Mouse (Mus musculus): ENCODE measurements around the gene Gtf3c5. TPM values are rescaled to one million over a fixed set of nuclear protein-coding genes. Genes with fewer than 3 reads are reported as not detected.
A peak's percentile ranks its signal among the peaks of the same experiment; 100 is the strongest.

The Gtf3c5 gene
- polyA plus RNA-seq, 1 experiment: 14.5 TPM

DNA sequence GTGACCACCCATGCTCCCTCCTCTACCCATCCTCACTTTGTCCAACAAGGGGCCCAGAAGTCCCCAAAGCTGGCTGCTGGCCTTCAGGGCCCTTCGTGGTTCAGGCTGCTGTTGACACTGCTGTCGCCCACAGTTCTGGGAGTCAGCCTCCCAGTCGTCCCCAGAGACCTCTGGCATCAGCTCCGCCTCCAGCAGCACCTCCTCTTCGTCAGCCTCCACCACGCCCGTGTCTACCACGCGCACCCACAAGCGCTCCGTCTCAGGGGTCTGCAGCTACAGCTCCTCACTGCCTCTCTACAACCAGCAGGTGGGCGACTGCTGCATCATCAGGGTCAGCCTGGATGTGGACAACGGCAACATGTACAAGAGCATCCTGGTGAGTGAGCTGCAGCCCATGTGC is 34.4 kb downstream of the Gtf3c5 start:
- H3K27ac ChIP-seq (ENCODE audit: control insufficient read depth, insufficient read depth, low read depth, low read length, poor library complexity): no peak overlapping the region
- H3K4me3 ChIP-seq (replicated peaks; ENCODE audit: control insufficient read depth, low read depth, low read length): no peak overlapping the region
- H3K4me1 ChIP-seq (ENCODE audit: control insufficient read depth, insufficient read depth, low read length): no peaks in the 10 kb centered on the region
- 84% methylated on average over 13 of the region's 13 CpGs for WGBS
- no peak for TF ChIP-seq CTCF (IDR thresholded peaks at IDR 0.05; ENCODE audit: control insufficient read depth, insufficient read depth, low read length)
- TF ChIP-seq POLR2A (IDR thresholded peaks at IDR 0.05; ENCODE audit: borderline replicate concordance, control insufficient read depth, low read depth, low read length): no peak

DNA sequence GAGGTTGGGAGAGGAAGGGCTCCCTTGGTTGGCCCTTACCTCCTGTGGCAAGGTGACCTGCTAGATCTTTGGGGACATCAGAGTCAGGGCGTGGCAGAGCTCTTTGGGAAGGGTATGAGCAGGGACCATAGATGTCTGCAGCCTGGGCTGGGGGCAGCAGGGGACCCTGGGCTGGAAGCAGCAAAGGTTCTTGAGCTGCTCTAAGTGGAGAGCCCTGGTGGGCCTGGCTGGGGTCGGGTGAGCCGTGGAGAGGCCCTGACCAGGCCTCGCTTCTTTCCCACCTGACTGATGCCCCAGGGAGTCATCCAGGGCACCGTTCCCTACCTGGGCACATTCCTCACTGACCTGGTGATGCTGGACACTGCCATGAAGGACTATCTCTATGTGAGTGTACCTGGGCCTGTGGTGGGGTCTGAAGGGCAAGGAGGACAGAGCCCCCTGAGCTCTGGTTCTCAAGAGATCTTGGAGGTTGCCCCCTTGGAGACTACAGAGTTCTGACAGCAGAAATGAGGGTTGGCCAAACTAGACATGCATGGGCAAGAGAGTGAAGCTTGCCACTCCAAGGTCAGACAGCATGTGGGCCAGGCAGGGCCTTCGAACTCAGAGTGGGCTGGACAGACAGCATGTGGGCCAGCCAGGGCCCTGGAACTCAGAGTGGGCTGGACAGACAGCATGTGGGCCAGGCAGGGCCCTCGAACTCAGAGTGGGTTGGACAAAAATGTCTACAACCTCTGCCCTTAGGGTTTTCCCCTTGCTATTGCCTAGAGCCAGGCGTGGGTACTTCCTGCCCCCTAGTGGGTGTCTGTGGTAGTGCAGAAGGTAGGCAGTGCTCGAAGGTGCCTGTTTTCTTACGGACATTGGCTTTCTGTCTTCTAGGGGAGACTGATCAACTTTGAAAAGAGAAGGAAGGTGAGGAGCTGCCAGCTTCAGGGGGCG is 36.0 kb downstream of the Gtf3c5 start:
- TF ChIP-seq POLR2A (IDR thresholded peaks at IDR 0.05; ENCODE audit: borderline replicate concordance, control insufficient read depth, low read depth, low read length) (no peak), CTCF (IDR thresholded peaks at IDR 0.05; ENCODE audit: control insufficient read depth, insufficient read depth, low read length) (peak; percentile 99)
- no peak overlapping the region for H3K27ac ChIP-seq (ENCODE audit: control insufficient read depth, insufficient read depth, low read depth, low read length, poor library complexity)
- H3K4me1 ChIP-seq (ENCODE audit: control insufficient read depth, insufficient read depth, low read length): no peaks in the 10 kb centered on the region
- 49% methylated on average over 11 of the region's 11 CpGs for WGBS
- H3K4me3 ChIP-seq (replicated peaks; ENCODE audit: control insufficient read depth, low read depth, low read length): no peak overlapping the region

DNA sequence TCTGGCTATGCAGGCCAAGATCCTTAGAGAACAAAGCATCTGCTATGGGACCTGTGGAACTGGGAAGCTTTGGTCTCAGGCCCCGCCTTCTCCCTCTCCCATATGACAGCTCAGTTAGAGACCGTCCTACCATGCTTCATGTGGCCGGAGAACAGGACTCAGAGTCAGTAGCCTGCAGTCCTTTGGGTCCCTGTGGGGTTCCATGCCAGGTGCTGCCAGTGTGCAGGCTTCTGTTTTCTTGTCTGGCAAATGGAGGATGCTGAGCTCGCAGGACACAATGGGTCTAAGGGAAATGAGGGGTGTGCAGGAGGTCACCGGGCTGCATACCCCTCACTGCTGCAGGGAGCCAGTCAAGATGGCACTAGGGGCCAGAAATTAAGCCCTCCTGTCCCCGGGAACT is 37.0 kb downstream of the Gtf3c5 start:
- Histone ChIP-seq H3K27ac (ENCODE audit: control insufficient read depth, insufficient read depth, low read depth, low read length, poor library complexity) (no peak overlapping the region), H3K4me3 (replicated peaks; ENCODE audit: control insufficient read depth, low read depth, low read length) (no peak overlapping the region), H3K4me1 (ENCODE audit: control insufficient read depth, insufficient read depth, low read length) (no peaks in the 10 kb centered on the region)
- 72% methylated on average over 6 of the region's 6 CpGs for WGBS
- TF ChIP-seq POLR2A (IDR thresholded peaks at IDR 0.05; ENCODE audit: borderline replicate concordance, control insufficient read depth, low read depth, low read length) (no peak), CTCF (IDR thresholded peaks at IDR 0.05; ENCODE audit: control insufficient read depth, insufficient read depth, low read length) (no peak)

DNA sequence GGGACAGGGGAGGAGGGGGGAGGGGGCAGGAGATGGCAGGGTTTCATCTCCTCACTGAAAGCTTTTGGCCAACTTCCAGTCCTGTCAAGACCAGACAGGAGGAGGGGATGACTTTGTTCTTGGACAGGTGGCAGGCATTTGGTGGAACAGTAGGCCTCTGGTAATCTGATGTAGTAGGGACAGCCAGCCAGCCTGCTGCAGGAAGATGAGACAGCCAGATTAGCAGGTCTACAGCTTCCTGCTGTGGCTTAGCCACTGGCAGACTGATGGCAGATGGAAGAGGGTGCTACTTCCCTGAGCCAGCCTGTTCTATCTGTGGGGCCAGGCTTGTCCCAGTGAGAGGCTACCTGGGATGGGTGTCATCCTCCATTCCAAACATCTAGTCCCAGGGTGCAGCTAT is 37.6 kb downstream of the Gtf3c5 start:
- H3K4me1 ChIP-seq (ENCODE audit: control insufficient read depth, insufficient read depth, low read length): no peaks in the 10 kb centered on the region; the same call in 1 of the 2 replicates

DNA sequence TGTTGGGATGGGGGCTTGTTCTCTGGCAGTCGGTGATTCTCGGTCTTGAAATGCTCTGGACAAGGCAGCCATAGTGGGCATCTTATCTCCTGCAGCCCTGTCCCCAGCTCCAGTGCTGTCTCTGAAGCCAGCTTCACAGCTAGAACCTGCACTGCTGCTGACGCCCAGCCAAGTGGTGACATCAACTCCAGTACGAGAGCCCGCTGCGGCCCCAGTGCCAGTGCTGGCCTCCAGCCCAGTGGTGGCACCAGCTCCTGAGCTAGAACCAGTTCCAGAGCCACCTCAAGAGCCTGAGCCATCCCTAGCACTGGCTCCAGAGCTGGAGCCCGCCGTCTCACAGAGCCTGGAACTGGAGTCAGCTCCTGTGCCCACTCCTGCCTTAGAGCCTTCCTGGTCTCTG is 39.7 kb downstream of the Gtf3c5 start:
- Histone ChIP-seq H3K4me3 (replicated peaks; ENCODE audit: control insufficient read depth, low read depth, low read length) (no peak overlapping the region), H3K27ac (ENCODE audit: control insufficient read depth, insufficient read depth, low read depth, low read length, poor library complexity) (no peak overlapping the region), H3K4me1 (ENCODE audit: control insufficient read depth, insufficient read depth, low read length) (peaks cover 6% of the 10 kb centered on the region)
- no peak for TF ChIP-seq POLR2A (IDR thresholded peaks at IDR 0.05; ENCODE audit: borderline replicate concordance, control insufficient read depth, low read depth, low read length)
- no peak for TF ChIP-seq CTCF (IDR thresholded peaks at IDR 0.05; ENCODE audit: control insufficient read depth, insufficient read depth, low read length)
- WGBS: 88% methylated on average over 8 of the region's 8 CpGs

More for the DNA sequence above, 37.6 kb downstream of the Gtf3c5 start:
- H3K27ac ChIP-seq (ENCODE audit: control insufficient read depth, insufficient read depth, low read depth, low read length, poor library complexity): no peak overlapping the region
- H3K4me3 ChIP-seq (replicated peaks; ENCODE audit: control insufficient read depth, low read depth, low read length): no peak overlapping the region
- no peak for TF ChIP-seq POLR2A (IDR thresholded peaks at IDR 0.05; ENCODE audit: borderline replicate concordance, control insufficient read depth, low read depth, low read length)
- TF ChIP-seq CTCF (IDR thresholded peaks at IDR 0.05; ENCODE audit: control insufficient read depth, insufficient read depth, low read length): no peak

DNA sequence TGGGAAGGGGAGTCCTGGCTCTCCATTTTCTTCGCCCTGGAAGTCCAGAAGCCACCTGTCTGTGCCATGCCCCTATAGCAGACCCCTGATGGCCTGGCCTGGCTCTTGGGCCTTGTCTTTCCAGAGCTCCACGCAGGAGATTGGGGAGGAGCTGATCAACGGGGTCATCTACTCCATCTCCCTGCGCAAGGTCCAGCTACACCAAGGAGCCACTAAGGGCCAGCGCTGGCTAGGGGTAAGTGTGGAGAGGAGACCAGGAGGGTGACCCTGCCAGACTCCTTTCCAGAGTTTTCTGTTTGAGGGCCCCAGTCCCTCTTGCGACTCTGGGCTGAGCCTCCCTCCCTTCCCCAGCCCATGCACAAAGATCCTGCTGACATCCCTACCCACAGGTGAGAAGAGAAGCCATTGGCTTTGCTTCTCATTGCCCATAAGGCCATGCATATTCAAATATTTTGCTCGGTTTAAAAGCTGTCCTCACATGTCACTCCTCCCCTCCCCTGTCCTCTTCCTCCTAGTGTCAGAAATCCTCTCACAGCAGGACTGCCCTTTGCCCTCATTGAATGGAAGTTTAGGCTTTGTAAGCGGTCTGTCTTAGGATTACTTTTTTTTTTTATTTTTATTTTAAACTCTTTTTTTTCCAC is 42.8 kb downstream of the Gtf3c5 start:
- 64% methylated on average over 8 of the region's 8 CpGs for WGBS
- H3K4me3 ChIP-seq (replicated peaks; ENCODE audit: control insufficient read depth, low read depth, low read length): no peak overlapping the region
- TF ChIP-seq CTCF (IDR thresholded peaks at IDR 0.05; ENCODE audit: control insufficient read depth, insufficient read depth, low read length) (no peak), POLR2A (IDR thresholded peaks at IDR 0.05; ENCODE audit: borderline replicate concordance, control insufficient read depth, low read depth, low read length) (no peak)
- no peak overlapping the region for H3K27ac ChIP-seq (ENCODE audit: control insufficient read depth, insufficient read depth, low read depth, low read length, poor library complexity)
- peaks cover 9% of the 10 kb centered on the region for H3K4me1 ChIP-seq (ENCODE audit: control insufficient read depth, insufficient read depth, low read length)

DNA sequence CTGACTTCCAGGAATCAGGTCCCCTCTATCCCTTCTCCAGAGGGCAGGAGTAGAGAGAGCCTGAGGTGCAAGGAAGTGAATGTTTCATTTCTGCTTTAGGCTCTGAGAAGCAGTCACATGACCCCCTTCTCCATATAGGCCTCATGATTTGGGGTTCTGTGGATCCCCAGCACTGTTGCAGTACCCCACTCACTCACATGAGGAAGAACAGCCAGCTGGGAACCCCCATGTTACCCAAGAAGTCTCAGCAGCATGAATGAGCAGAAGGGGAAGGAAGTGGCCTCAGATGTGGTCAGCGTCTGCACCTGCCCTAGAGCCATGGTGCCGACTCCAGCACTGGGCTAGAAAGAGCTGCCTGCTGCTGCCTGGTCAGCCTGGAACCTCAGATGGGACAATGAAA is 43.6 kb downstream of the Gtf3c5 start:
- no peak for TF ChIP-seq CTCF (IDR thresholded peaks at IDR 0.05; ENCODE audit: control insufficient read depth, insufficient read depth, low read length)
- no peak for TF ChIP-seq POLR2A (IDR thresholded peaks at IDR 0.05; ENCODE audit: borderline replicate concordance, control insufficient read depth, low read depth, low read length)
- H3K4me1 ChIP-seq (ENCODE audit: control insufficient read depth, insufficient read depth, low read length): peaks cover 9% of the 10 kb centered on the region
- peak overlapping the region; percentile 23; the same call in 1 of the 2 replicates for H3K27ac ChIP-seq (ENCODE audit: control insufficient read depth, insufficient read depth, low read depth, low read length, poor library complexity)
- 4% methylated on average over 2 of the region's 2 CpGs for WGBS
- no peak overlapping the region for H3K4me3 ChIP-seq (replicated peaks; ENCODE audit: control insufficient read depth, low read depth, low read length)

DNA sequence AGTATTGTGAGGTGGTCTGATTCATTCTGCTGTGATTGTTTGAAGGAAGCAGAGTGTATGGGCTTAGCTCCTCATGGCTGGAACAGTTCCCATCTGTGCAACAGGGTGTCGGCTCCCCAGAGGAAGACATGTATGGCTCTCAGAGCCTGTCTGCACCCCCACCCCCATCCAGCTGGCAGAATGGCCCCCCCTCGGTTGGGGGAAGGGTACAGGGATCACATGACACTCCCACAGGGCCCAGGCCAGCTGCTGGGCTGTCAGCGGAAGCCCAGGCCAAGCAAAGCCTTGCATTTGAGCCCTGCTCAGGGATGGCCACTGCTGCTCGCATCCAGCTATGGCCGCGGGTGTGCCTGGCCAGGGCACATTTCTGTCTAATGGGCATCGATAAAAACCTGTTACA is 44.3 kb downstream of the Gtf3c5 start:
- H3K4me1 ChIP-seq (ENCODE audit: control insufficient read depth, insufficient read depth, low read length): peaks cover 9% of the 10 kb centered on the region

More for the DNA sequence above, 44.3 kb downstream of the Gtf3c5 start:
- H3K4me3 ChIP-seq (replicated peaks; ENCODE audit: control insufficient read depth, low read depth, low read length): no peak overlapping the region
- 47% methylated on average over 7 of the region's 7 CpGs for WGBS
- TF ChIP-seq CTCF (IDR thresholded peaks at IDR 0.05; ENCODE audit: control insufficient read depth, insufficient read depth, low read length): no peak
- TF ChIP-seq POLR2A (IDR thresholded peaks at IDR 0.05; ENCODE audit: borderline replicate concordance, control insufficient read depth, low read depth, low read length): no peak
- H3K27ac ChIP-seq (ENCODE audit: control insufficient read depth, insufficient read depth, low read depth, low read length, poor library complexity): peak overlapping the region; percentile 23
